Mouse (Mus musculus) urinary bladder, postnatal 4 days (tissue): ENCODE data around the gene Ddb1.

ENCODE experiments used
- DNase-seq, 2 experiments: peaks; one replicate each; pipeline ENCODE4 v3.0.0; 2021 to 2022; ENCODE audit warnings: low spot score in 2 of 2

Gene Ddb1

DNA sequence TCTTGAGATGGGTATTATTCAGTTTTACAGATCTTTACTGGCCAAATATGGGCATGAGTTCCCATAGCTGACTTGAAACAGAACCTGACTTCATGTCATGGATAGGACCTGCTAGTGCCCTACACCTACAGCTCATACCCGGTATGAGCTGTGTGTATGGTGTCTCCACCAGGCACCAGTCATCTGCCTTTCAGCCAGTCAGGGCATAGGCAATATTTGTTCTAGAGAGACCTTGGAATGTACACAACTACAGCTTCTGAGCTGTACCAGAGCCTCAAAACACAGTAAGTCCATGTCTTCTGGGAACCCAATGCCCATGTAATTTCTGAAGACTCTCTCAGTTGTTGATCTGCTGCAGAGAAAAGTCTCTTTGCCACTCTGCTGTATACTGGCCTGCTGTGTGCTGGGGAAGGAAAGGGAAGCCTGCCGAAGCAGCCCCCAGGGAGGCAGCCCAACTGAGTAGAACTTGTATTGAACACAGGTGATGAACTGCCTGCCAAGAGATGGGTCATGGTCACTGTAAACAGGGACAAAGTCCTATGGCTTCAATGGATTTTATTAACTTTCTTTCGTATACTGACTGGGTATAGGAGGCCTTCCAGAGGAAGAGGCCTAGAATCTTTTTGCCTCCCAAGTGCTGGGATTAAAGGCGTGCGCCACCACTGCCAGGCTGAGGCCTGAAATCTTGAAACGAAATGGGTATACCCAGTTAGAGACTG lies 13.3 kb upstream of the Ddb1 start:
- no peak for DNase-seq

DNA sequence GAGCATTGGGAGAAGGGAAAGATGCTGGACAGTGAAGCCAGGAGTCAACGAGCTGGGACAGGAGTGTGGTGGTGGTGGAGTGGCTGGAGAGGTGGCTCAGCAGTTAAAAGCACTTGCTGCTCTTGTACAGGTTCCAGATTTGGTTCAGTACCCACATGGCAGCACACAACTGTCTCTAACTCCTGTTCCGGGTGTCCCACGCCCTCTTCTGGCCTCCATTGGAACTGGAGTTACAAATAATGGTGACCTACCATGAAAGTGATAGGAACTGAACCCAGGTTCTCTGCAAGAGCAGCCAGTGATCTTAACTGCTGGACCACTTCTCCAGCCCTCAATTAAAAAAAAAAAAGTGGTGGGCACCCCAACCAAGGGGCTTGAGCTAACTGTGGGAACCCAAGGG lies 6.9 kb upstream of the Ddb1 start:
- DNase-seq, result no peak

DNA sequence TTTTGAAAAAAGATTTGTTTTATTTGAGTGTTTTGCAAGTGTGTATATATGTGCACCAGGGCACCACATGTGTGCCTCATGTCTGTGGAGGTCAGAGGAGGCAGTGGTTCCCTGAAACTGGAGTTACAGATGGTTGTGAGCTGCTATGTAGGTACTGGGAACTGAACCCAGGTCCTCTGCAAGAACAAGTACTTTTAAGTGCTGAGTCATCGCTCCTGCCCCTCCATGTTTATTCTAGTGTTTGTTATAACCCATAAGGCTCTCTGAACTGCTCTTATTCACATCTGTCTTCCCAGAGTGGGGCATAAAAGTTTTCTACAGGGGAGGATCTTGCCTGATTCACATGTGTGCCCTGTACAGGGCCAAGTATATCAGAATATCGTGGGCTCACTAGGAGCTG lies 5.5 kb upstream of the Ddb1 start:
- no peak for DNase-seq

DNA sequence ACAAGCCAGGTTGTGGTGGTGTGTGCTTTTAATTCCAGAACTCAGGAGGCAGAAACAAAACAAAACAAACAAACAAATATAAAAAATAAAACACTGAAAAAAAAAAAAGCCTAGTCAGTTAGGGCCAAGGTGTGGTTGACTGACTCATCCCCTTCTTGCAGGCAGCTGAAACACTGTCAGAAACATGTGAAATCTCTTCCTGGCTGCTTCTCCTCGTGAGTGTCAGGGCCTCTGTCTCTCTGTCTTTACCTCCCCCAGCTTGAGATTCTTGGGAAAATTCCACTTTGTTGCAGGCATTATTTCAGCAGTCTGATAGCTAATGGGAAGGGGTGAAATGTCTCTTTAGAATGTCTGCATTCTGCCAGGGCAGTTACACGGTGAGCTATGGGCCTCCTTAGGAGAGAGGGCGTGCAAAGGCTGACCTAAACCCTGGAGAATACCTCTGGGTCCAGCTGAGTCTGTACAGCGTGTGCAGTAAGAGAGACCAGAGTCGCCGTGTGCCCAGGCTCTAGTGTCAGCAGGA lies 2.8 kb upstream of the Ddb1 start:
- DNase-seq, result no peak

DNA sequence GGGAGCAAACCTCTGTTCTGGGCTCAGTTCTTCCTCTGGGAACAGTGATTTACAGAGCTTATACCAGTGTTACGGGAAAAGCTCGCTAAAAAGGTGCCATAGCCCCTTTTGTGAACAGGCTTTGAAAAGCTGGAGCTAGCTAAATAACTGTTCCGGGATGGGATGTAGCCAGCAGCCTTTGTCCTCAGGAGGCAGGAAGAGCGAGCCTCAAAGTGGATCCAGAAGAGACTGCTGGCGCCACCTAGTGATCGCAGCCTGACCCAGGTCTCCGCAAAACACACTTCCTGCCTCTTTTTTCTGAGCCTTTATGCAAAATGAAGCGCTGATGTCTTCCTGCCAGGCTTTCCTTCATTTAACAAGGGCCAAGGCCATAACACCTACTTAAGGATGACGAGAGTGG lies 2.3 kb upstream of the Ddb1 start:
- DNase-seq, result peak; percentile 78 to 89

DNA sequence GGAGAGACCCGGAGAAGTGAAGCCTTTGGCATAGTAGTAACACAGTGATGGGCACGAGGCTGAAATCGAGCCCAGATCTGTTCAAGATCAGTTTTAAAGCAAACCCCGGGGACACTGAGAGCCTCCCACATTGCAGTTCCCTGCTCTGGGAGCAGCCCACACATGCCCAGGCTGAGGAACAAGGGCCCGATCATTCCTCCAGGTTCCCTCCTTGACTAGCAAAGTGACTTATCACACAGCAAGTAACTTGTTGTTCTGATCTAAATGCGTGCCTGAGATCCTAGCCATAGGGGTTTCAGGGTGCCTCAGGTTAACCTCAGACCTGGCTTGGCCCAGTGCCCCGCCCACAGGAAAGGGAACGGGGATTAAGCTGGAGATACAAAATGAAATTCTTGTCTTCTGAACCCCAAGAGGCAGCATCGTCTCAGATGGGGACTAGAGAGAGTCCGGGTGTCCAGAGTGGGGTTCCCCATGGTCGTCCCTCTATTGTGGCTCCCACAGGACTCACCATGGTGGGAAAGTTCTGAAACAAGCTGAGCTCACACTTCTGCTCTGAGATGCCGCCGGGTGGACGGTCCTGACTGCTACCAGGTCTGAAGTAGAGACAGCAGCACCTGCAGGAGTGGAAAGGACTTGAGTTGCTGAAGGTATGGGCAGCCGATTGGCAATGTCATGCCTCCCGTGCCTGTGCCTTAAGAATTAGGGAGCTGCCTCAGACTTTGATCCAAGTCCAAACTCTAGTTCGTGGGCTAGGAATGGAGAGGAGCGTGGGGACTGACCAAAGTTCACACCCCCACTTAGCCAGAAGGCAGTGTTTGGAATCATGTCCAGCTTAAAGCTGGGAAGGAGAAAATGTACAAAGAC lies 1.2 kb upstream of the Ddb1 start:
- DNase-seq, result no peak

DNA sequence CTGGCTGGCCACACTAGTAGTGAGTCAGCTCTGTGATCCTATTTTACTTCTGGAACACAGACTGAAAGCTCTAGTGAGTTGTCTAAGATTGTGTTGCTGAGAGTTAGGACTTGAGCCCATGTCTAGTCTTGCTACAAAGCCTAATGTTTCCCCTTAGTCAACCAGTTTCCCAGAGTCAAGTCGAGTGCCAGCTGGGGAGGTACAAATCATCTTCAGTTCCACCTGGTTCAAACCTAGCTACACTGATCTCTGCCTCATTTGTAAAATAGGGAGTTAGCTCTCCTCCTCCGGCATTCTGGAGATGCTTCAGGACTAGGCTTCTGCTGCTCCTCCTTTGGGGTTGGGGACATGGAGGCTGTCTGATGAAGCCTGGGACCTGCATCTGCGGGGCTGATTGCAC lies 593 bp upstream of the Ddb1 start:
- no peak for DNase-seq

DNA sequence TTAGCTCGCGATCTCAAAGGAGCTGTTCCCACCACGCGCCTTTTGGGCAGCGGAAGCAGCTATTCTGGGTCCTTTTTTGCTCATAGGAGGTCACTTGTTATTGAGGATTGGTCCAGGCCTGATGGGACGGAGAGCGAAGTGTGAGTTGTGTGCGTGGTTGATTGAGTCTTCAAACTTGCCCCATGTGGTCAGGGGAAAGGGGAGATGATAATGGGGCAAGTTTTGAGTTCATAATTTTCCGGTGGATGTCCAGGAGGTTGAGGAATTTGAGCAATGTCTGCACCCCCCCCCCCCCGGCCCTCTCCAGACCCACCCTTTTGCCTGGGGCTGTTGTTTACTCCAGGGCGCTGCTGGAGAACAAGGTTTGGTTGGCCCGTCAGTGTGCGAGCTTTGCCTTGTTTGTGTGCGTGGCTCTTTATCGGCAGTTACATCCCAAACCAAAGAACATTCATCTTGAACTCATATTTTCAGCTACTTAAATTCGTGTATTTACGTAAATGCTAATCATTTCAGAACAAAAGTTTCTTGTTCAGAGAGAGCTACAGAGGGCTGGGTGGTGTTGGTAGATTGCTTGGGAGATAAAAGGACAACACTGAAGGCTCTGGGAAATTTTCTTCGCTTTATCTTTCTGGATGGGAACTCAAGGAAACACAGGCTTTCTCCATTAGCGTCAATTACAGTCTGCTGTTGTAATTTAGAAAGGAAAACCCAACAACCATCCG lies 935 bp downstream of the Ddb1 start:
- DNase-seq, result no peak

DNA sequence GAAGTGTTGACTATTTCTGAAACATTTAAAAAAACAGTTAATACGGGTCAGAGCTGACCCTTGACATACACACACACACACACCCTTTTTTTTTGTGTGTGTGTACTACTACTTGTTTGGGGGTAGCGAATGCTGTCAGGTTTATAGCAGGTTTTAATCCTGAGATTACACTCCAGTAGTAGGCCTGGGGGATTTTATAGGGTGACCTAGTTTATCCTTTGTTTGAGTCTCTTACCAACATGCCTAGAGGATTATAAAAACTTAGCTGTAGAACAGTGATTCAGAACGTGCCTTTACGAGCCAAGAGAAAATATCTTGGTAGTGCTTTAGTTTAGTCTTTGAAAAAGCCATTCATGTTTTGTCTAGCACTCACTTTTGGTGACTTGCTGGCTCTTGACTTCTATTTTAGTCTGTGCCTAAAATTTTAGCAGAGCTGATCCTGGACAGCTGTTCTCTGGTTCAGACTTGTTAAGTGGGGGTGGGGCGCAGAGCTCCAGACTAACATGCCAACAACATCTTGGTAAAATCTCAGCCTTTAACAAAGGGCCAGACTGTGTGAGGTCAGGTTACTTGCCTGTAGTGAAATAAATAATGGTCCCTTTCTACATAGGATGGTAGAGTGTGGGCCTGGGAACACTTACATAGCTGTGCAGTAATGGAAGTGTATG lies 3.6 kb downstream of the Ddb1 start:
- DNase-seq, result no peak

DNA sequence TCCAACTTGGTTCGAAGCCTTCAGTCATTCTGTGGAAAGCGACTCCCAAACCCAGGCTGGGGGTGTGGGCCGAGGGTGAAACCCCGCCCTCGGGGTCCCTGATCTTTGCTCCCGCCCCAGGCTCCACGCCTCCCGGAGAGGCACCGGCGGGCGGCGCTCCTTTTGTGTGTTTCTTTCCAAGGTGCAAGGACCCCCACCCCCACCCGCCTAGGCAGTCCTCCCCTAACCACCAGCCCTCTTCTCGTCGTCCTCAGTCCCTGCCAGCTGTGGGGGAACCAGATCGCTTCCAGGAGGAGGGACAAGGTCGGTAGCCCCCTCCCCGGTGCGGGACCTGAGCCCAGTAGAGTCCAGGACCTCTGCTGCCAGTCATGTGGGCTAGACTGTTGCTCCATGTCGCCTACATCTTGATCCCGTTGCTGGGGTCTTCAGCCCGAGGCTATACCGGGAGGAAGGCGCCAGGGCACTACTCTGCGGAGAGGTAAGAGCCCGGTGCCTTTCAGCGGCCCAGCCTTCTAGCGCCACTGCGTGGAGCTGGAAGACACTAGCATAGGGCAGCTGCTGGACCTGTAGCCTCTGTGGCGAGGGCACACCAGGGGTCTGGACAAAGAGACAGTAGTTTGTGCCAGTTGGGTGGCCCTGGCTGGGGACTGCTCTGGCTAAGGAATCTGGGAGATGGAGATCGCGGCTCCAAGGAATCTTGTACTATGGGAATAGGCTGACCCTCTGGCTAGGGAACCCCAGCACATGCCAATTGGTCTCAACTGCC lies 29.2 kb downstream of the Ddb1 start, which contains the start of gene Vwce:
Vwce (plus strand) TSS at position 108 of the 766 bp plus-strand sequence.
- DNase-seq, result no peak

DNA sequence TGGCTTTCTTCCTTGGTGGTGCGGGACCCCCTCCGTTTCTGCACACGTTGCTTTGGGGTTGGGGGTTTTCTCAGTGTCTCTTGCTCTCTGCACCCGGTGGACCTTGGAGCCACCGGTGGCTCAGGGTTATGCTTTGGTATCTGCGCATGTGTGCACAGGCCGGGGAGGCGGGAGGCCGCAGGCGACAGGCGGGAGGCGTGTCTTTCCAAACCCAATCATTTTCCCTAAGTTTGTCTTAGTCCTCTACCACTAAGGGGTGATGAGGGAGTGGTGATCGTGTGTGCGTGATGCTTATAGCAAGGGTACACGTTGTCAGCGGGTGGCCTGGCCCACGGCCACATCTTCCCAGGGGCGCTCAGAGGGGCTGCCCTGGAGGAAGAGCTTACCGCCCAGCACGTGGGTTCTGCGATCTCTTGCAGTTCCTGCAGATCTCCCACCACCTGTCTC lies 29.8 kb downstream of the Ddb1 start:
- peak in 1 of 2 experiments; percentile 42 for DNase-seq

DNA sequence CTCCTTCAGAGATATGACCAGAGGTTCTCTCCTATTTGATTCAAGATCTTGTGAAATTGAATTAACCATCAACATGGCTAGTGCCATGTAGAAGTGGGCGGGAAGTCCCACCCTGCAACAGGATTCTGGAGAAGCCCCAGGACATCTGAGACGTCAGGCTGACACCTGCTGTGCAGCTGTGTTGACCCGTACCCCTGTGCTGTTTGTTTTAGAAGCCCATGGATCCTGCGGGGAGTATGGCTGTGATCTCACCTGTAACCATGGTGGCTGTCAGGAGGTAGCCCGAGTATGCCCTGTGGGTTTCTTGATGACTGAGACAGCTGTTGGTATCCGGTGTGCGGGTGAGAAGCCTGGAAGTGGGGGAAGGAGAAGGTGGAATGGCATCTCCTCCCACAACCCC lies 32.7 kb downstream of the Ddb1 start:
- DNase-seq, result no peak

DNA sequence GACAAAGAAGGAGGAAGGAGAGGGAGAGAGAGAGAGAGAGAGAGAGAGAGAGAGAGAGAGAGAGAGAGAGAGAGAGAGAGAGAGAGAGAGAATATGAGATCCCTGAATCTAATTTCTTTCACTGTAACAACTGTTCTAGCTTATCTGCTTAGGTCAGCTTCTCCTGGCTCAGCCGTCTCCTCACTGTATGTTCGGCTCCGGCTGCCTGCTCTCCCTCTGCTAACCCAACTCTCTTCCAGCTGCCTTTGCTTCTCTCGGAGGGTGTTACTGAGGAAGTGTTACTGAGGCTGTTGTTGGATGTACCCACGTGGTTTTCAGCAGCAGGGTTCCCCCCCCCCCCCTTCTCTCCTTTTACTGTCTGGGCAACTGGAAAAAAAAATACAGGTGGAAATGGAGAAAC lies 35.0 kb downstream of the Ddb1 start:
- DNase-seq, result no peak

DNA sequence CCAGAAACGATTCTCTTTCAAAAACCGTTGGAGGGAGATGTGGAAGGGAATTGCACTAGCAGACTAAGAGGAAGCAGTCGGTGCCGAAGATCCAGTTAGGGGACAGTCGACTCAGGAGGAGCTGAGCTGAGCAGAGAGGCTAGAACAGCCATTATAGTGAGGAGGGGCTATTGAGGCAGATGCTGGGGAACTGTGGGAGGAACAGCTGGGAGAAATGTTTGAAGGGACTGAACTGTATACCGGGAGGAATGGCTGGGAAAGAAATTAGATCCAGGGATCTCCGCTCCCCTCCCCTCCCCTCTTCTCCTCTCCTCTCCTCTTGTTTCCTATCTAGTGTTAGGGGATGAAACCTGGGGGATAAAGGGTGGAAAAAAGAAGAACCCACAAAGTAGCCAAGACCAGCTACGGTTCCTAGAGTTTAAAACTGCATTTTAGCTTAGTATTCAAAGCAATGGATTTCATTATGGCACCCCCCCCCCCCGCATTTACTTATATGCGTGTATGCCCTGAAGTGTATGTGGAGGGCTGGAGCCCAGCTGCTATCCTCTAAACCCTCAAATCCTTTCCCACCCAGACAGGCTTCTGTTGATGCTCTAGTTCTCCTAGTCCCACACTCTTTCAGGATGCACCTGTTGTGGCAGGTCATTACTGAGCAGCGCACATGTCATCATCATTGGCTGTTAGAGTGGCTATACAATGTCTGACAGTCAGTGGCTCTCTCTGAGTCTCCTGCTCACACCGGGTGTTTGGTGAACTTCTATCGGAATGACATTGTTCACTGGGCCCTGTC lies 35.7 kb downstream of the Ddb1 start:
- no peak for DNase-seq

DNA sequence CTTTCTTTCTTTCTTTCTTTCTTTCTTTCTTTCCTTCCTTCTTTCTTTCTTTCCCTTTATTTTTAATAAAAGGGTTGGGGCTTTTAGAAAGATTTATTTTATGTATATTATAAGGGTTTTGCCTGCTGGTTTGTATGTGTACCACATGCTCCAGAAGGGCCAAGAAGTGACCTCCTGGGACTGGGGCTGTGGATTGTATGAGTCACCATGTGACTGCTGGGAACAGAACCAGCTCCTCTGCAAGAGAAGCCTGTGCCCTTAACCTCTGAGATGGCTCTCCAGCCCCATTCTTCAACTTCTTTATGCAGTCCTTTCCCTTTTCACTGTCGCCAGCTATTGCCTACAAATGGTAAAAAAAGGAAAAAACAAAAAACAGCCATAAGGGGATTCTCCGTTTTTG lies 40.5 kb downstream of the Ddb1 start:
- no peak for DNase-seq

DNA sequence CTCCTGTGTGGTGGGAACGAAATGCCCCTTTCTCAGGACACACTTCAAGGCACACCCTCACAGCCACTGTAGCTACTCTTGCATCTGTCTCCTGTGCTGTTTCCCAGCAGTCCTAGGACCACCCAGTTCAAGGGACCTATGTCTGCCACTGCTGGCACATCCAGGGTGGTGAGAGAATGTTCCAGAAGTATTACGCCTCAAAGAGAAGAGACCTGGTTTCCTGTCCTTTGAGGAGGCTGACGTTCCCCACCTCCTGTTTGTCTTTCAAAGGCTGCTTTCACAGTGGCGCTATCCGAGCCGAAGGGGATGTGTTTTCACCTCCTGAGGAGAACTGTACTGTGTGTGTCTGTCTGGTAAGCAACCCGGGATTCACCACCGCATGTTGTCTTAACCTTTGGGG lies 43.0 kb downstream of the Ddb1 start:
- DNase-seq, result no peak

DNA sequence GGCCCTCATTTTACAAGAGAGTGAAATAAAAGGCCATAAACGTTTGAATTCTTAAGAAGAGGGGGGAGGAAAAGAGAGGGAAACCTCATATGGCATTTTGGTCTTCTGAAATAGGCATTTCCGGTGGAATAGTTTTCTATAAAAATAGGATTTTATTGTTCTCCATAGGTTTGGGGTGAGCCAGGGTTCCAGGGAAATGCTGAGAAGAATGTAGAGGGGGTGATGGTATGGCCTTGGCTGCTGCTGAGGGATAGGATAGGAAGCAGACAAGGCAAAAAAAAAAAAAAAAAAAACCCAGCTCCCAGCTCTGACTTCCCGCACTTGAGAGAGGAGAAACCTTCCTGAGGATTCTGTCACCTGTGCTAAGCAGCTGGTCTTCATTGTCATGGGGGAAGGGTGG lies 50.9 kb downstream of the Ddb1 start:
- no peak for DNase-seq

DNA sequence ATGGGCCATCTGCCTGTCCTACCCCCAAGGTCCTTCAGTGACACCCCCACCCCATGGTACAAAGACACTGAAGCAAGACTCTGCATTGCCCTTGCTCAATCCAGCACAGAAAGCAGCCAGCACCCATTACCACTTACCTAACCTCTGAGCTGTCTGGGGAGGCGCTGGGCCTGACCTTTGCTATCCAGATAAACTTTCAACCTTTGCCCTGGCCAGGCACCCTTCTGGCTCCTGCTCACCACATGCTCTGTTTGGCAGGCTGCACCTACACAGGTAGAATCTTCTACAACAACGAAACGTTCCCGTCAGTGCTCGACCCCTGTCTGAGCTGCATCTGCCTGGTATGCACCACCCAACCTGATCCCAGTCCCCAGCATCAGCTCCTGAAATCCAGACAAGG lies 52.6 kb downstream of the Ddb1 start:
- no peak for DNase-seq

DNA sequence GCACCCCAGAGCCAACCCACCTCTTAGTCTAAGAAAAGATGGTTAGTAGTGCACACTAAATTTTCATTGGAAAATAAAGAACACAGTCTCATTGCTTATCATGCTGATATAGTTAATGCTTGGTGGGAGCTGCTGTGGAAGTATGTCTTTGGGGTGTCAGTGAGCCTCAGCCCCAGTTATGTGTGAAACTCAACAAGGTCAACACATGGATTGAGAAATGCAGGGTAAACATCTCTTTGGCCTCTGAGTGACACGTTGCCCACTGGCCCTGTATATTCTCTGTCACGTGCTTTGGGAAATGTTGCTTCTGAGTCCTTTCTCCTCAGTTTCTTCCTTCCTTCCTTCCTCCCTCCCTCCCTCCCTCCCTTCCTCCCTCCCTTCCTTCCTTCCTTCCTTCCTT lies 53.3 kb downstream of the Ddb1 start:
- no peak for DNase-seq

DNA sequence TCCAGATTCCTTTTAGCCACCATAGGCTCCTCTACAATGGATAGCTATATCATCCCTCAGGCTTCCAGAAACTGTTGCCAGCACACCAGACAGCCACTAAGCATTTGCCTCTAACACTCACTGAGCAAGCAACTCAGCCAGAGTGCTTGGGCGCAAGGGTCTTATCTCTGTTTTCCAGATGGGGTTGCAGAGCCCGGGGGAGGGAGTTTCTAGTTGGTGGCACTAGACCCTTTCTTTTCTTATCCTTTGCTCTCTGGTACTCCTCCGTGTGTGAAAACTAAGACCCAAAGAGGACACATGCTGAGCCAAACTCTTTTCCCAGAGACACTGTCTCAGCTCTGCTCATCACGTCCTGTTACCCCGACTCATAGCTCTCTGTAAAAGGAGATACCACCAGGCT lies 56.2 kb downstream of the Ddb1 start:
- DNase-seq, result no peak
